Mouse (Mus musculus): ENCODE data around the gene Cryba4. TPM values are rescaled to one million over a fixed set of nuclear protein-coding genes. Genes with fewer than 3 reads are reported as not detected.

Cryba4 gene
- polyA plus RNA-seq, 1 experiment = not detected

DNA sequence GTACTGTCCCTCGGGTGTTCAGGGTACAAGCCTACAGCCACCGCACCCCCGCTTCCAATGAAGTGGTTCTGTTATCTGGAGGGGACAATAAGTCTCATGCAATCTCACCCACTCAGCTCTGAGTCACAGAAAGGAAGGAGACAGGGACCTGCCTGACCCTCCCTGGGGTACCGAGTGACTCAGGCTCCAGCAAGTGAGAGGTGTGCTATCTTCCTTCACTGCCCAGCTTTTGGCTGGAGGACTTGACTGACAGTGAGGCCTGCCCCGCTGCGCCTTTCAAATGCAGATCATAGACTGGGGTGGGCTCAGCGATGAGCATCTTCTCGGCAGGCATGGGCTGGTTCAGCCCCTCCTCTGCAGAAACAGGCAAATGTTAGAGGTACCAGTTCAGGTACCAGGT, 42.8 kb upstream of the Cryba4 start:
- H3K4me3 ChIP-seq (replicated peaks) = no peak overlapping the region
- H3K9me3 ChIP-seq (ENCODE audit: control insufficient read depth, low read length) = no peaks in the 10 kb centered on the region
- TF ChIP-seq TAL1 (IDR thresholded peaks at IDR 0.05; ENCODE audit: low read length) (no peak), GATA1 (IDR thresholded peaks at IDR 0.05; ENCODE audit: low read length) (no peak)
- peaks cover 16% of the 10 kb centered on the region for H3K36me3 ChIP-seq (ENCODE audit: control insufficient read depth)
- no peaks in the 10 kb centered on the region for H3K27me3 ChIP-seq (ENCODE audit: control insufficient read depth)
- peaks cover 75% of the 10 kb centered on the region for H3K4me1 ChIP-seq (ENCODE audit: control insufficient read depth)

DNA sequence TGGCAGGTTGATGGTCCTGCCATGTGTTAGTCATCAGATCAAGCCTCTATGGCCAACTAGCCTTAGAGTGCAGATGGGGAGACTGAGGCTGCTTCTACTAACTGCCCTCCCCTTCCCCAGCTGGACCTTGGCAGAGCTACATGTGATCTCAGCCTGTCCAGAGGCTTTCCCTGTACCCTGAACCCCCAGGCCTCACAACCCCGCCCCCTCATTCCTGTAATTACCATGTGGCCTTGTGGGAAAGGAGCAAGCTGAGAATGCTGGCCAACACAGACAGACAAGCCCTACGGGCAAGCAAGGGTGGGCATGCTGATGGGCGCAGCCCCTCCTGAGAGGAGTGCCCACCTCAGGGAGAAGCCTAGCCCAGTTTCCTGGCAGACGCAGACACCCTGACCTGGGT, 42.4 kb upstream of the Cryba4 start:
- Histone ChIP-seq H3K4me3 (replicated peaks) (no peak overlapping the region), H3K27me3 (ENCODE audit: control insufficient read depth) (no peaks in the 10 kb centered on the region), H3K9me3 (ENCODE audit: control insufficient read depth, low read length) (no peaks in the 10 kb centered on the region), H3K4me1 (ENCODE audit: control insufficient read depth) (peaks cover 70% of the 10 kb centered on the region), H3K36me3 (ENCODE audit: control insufficient read depth) (peaks cover 14% of the 10 kb centered on the region)
- TF ChIP-seq TAL1 (IDR thresholded peaks at IDR 0.05; ENCODE audit: low read length) = no peak
- TF ChIP-seq GATA1 (IDR thresholded peaks at IDR 0.05; ENCODE audit: low read length) = no peak

DNA sequence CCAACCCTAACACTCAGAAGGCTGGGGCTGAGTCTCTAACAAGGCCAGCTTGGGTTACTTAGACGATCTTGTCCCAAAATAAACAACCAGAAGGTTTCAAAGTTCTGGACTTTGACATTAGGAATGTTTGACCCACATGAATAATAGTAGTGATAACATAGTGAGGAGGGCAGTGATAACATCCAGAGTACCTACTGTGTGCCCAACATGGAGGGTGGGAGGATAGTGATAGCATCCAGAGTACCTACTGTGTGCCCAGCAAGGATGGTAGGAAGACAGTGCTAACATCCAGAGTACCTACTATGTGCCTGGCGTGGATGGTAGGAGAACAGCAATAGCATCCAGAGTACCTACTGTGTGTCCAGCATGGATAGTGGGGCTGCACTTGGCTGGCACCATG, 41.5 kb upstream of the Cryba4 start:
- H3K4me3 ChIP-seq (replicated peaks) = no peak overlapping the region
- H3K9me3 ChIP-seq (ENCODE audit: control insufficient read depth, low read length) = no peaks in the 10 kb centered on the region
- no peaks in the 10 kb centered on the region for H3K27me3 ChIP-seq (ENCODE audit: control insufficient read depth)
- H3K4me1 ChIP-seq (ENCODE audit: control insufficient read depth) = peaks cover 62% of the 10 kb centered on the region
- no peak for TF ChIP-seq TAL1 (IDR thresholded peaks at IDR 0.05; ENCODE audit: low read length)
- TF ChIP-seq GATA1 (IDR thresholded peaks at IDR 0.05; ENCODE audit: low read length) = no peak
- peaks cover 14% of the 10 kb centered on the region for H3K36me3 ChIP-seq (ENCODE audit: control insufficient read depth)

DNA sequence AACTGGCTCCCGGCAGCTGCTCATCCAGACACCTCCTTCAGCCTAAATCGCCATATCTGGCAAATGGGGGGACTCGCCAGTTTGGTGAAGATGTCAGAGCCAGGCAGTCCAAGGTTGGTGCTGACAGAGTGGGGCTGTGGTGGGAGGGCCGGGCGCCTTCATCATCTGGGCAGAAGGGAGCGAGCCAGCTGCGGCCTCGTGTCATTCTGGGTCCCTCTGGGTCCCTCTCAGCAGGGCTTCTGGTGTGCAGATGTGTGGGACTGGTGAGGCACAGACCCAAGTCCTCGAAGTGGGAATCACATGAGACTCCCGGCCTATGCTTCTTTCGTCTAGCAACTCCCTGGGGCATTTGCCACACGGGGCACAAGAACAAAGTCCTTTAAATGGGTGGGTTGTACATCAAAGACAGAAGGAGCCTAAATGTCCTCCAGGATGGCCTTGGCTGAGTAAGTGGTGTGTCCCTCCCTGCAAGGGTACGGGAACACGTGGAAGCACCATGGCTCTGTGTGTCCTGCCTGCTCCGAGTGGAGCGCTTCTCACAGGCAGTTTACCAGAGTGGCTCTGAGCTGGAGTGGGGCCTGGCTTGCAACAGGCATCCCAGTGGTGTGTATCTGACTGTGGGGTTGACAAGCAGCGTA, 40.1 kb upstream of the Cryba4 start:
- Histone ChIP-seq H3K4me1 (ENCODE audit: control insufficient read depth) (peaks cover 62% of the 10 kb centered on the region), H3K36me3 (ENCODE audit: control insufficient read depth) (peaks cover 12% of the 10 kb centered on the region), H3K4me3 (replicated peaks) (no peak overlapping the region), H3K9me3 (ENCODE audit: control insufficient read depth, low read length) (no peaks in the 10 kb centered on the region), H3K27me3 (ENCODE audit: control insufficient read depth) (no peaks in the 10 kb centered on the region)
- TF ChIP-seq GATA1 (IDR thresholded peaks at IDR 0.05; ENCODE audit: low read length) (no peak), TAL1 (IDR thresholded peaks at IDR 0.05; ENCODE audit: low read length) (no peak)

DNA sequence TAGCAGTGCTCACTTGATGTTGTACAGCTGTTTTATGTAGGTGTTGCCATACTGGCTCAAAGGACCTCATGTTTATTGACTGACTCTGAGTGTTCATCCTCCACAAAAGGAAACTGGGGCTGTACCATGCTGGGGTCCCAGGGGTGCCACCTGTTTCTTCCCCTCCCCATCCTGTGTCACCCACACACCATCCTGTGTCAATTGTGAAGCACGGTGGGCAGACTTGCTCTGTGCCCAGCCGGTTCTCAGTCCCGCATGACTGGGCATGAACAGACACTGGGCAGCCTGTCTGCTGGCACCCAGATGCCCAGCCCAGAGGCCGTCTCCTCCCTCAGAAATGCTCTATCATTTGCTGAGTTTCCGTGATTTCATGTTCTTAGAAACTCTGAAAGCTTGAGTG, 39.5 kb upstream of the Cryba4 start:
- Histone ChIP-seq H3K9me3 (ENCODE audit: control insufficient read depth, low read length) (no peaks in the 10 kb centered on the region), H3K36me3 (ENCODE audit: control insufficient read depth) (peaks cover 12% of the 10 kb centered on the region), H3K4me1 (ENCODE audit: control insufficient read depth) (peaks cover 62% of the 10 kb centered on the region), H3K27me3 (ENCODE audit: control insufficient read depth) (no peaks in the 10 kb centered on the region), H3K4me3 (replicated peaks) (no peak overlapping the region)
- no peak for TF ChIP-seq TAL1 (IDR thresholded peaks at IDR 0.05; ENCODE audit: low read length)
- TF ChIP-seq GATA1 (IDR thresholded peaks at IDR 0.05; ENCODE audit: low read length) = no peak

DNA sequence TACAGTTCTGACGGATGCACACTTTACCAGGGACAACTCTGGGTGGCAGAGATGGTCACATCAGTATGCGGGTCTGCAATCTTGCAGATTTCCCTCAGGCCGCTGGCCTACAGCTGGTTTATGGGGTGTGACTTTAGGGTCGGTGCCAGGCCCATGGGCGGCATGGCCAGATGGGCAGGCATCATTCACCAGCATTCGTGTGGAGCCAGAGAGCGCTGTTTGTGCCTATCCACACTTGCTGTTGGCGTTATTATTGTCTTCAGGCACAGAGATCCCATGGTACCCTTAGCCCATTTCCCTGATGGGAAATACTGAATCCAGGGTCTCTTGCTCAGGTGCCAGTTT, 38.2 kb upstream of the Cryba4 start:
- TF ChIP-seq TAL1 (IDR thresholded peaks at IDR 0.05; ENCODE audit: low read length) (no peak), GATA1 (IDR thresholded peaks at IDR 0.05; ENCODE audit: low read length) (no peak)
- Histone ChIP-seq H3K9me3 (ENCODE audit: control insufficient read depth, low read length) (no peaks in the 10 kb centered on the region), H3K27me3 (ENCODE audit: control insufficient read depth) (no peaks in the 10 kb centered on the region), H3K4me1 (ENCODE audit: control insufficient read depth) (peaks cover 60% of the 10 kb centered on the region), H3K36me3 (ENCODE audit: control insufficient read depth) (peaks cover 13% of the 10 kb centered on the region), H3K4me3 (replicated peaks) (no peak overlapping the region)

DNA sequence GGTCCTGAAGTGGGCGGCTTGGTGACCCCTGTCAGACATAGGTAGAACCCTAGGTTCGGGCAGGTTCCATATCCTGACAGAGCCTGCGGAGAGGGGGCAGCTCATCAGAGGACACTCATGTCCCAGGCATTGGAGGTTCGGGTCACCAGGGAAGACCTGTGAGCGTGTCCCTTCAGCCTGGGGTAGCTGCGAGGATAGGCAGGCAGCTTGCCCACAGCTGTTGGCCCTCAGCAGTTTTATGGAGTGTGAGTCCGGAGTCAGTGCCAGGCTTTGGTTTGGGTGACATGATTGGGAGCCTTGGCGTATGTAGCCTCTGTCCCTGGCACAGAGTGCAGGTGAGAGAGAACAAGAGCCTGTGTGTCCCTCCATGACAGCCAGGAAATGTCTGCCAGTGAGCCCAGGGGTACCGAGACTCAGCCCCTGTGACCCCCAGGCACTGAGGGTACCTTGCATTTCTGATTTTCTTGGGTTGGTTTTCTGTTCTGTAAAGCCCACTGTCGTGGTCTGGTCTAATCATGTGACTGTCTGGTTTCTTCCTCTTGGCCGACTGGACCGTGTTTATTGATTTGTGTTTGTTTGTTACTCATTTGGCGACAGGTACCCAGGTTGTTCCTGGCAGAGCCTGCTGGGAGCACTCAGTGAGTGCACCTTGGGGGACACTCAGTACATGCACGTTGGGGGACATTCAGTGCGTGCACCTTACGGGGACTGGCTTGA, 37.7 kb upstream of the Cryba4 start:
- H3K9me3 ChIP-seq (ENCODE audit: control insufficient read depth, low read length) = no peaks in the 10 kb centered on the region
- H3K27me3 ChIP-seq (ENCODE audit: control insufficient read depth) = no peaks in the 10 kb centered on the region
- no peak overlapping the region for H3K4me3 ChIP-seq (replicated peaks)
- TF ChIP-seq TAL1 (IDR thresholded peaks at IDR 0.05; ENCODE audit: low read length) (no peak), GATA1 (IDR thresholded peaks at IDR 0.05; ENCODE audit: low read length) (no peak)
- peaks cover 60% of the 10 kb centered on the region for H3K4me1 ChIP-seq (ENCODE audit: control insufficient read depth)
- H3K36me3 ChIP-seq (ENCODE audit: control insufficient read depth) = peaks cover 18% of the 10 kb centered on the region

DNA sequence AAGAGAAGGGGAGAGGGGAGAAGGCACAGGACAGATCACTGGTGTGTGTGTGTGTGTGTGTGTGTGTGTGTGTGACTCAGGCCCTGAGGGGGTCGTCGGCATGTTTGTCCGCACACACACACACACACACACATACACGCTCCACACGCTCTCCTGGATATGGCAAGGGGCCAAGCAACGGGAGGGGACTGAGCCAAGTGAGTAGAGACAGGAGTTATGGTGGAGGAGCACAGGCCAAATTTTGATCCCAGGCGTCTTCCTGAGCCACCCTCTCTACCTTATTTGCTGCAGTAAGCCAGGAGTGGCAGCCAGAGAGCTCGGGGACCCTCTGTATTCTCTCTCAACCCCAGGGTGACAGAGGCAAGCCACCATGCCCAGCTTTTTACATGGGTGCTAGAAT, 36.9 kb upstream of the Cryba4 start:
- Histone ChIP-seq H3K27me3 (ENCODE audit: control insufficient read depth) (no peaks in the 10 kb centered on the region), H3K4me1 (ENCODE audit: control insufficient read depth) (peaks cover 60% of the 10 kb centered on the region), H3K9me3 (ENCODE audit: control insufficient read depth, low read length) (no peaks in the 10 kb centered on the region), H3K36me3 (ENCODE audit: control insufficient read depth) (peaks cover 22% of the 10 kb centered on the region), H3K4me3 (replicated peaks) (no peak overlapping the region)
- no peak for TF ChIP-seq GATA1 (IDR thresholded peaks at IDR 0.05; ENCODE audit: low read length)
- no peak for TF ChIP-seq TAL1 (IDR thresholded peaks at IDR 0.05; ENCODE audit: low read length)

DNA sequence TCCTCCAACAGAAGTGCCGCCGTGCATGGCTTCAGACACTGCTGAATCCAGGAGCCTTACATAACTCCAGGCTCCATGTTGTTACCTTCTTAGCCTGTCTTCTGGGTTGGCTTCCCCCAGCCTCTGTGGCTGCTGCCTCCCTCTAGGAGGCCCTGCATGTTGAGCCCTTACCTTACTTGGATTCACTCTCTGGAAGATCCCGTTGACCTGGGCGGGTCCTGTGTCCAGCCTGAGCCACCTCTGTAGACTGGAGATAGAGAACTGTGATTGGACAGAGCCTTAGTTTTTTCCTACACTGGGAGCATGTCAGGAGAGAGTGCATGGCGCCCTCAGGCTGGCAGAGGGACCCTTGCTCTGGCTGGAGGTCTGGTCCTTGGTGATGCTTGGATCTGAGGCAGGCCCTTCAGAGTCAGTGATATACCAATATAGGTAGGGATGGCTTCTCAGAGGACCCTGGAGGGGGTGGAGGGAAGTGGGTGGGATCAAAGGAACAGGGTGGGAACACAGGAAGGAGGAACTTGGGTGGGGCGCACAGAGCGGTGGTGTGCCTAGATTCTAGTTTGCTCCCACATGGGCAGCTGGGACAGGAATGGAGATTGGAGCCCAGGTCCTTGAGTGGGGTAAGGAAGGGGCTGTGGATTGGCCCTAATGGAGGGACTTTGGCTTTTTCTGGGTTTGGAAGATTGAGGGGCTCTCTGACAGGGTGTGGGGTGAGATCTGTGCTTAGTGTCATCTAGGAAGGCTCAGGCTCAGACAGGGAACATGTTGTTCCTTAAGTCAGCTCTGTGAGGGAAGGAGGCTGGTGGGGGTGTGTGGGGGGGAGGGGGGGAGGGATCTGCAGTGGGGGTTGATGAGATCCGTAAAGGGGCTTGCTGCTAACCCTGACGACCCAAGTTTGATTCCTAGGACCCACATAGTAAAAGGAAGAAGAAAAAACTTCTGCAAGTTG, 36.1 kb upstream of the Cryba4 start:
- no peak overlapping the region for H3K4me3 ChIP-seq (replicated peaks)
- H3K4me1 ChIP-seq (ENCODE audit: control insufficient read depth) = peaks cover 63% of the 10 kb centered on the region
- TF ChIP-seq GATA1 (IDR thresholded peaks at IDR 0.05; ENCODE audit: low read length) (no peak), TAL1 (IDR thresholded peaks at IDR 0.05; ENCODE audit: low read length) (no peak)
- H3K36me3 ChIP-seq (ENCODE audit: control insufficient read depth) = peaks cover 23% of the 10 kb centered on the region
- no peaks in the 10 kb centered on the region for H3K9me3 ChIP-seq (ENCODE audit: control insufficient read depth, low read length)
- no peaks in the 10 kb centered on the region for H3K27me3 ChIP-seq (ENCODE audit: control insufficient read depth)

Data from erythroblast, embryonic 14.5 days (primary cell).